Mouse (Mus musculus) hindlimb bud, embryonic 11.5 days (tissue): ENCODE results near the gene Pcyox1.
"Not testable (repeated sequence)": the region's sequence is repeated elsewhere in the genome, so short reads cannot be mapped to it uniquely, and the experiment has no call there.

ENCODE experiments used
- DNase-seq: peaks from one replicate; pipeline ENCODE4 v3.0.0-alpha.2; 2012; ENCODE audit warnings: low read depth, low spot score; ENCODE audit errors: extremely low spot score

Gene Pcyox1

GRCm38 (mm10) chr6:86398986-86399385 lies 2.0 kb upstream of the Pcyox1 start:
- no peak for DNase-seq

- DNase-seq: no peak
Observed at GRCm38 (mm10) chr6:86397257-86397980, 465 bp upstream of the Pcyox1 start.

GRCm38 (mm10) chr6:86395969-86396368 lies 985 bp downstream of the Pcyox1 start:
- no peak for DNase-seq

- no peak for DNase-seq
Observed at GRCm38 (mm10) chr6:86395021-86395420, 1.9 kb downstream of the Pcyox1 start.

GRCm38 (mm10) chr6:86394078-86394720 lies 2.8 kb downstream of the Pcyox1 start:
- DNase-seq: no peak

- DNase-seq: no peak
Observed at GRCm38 (mm10) chr6:86393187-86393586, 3.8 kb downstream of the Pcyox1 start.

- DNase-seq: no peak
Observed at GRCm38 (mm10) chr6:86391326-86391725, 5.6 kb downstream of the Pcyox1 start.

GRCm38 (mm10) chr6:86388461-86388860 lies 8.5 kb downstream of the Pcyox1 start:
- no peak for DNase-seq

- no peak for DNase-seq
Observed at GRCm38 (mm10) chr6:86387313-86387712, 9.6 kb downstream of the Pcyox1 start.

GRCm38 (mm10) chr6:86385362-86386104 lies 11.4 kb downstream of the Pcyox1 start:
- DNase-seq: no peak

- no peak for DNase-seq
Observed at GRCm38 (mm10) chr6:86384692-86385091, 12.3 kb downstream of the Pcyox1 start.

- no peak for DNase-seq
Observed at GRCm38 (mm10) chr6:86383370-86383769, 13.6 kb downstream of the Pcyox1 start.

- no peak for DNase-seq
Observed at GRCm38 (mm10) chr6:86382551-86382950, 14.4 kb downstream of the Pcyox1 start.

GRCm38 (mm10) chr6:86380112-86380511 lies 16.8 kb downstream of the Pcyox1 start:
- not testable (repeated sequence) for DNase-seq

- DNase-seq: no peak
Observed at GRCm38 (mm10) chr6:86378341-86378740, 18.6 kb downstream of the Pcyox1 start.

- no peak for DNase-seq
Observed at GRCm38 (mm10) chr6:86373556-86373955, 23.4 kb downstream of the Pcyox1 start.

GRCm38 (mm10) chr6:86371950-86372516 lies 24.9 kb downstream of the Pcyox1 start:
- DNase-seq: no peak

GRCm38 (mm10) chr6:86371340-86371911 lies 25.5 kb downstream of the Pcyox1 start:
- peak; percentile 94 for DNase-seq

- no peak for DNase-seq
Observed at GRCm38 (mm10) chr6:86370764-86371339, 26.1 kb downstream of the Pcyox1 start, which contains the start of gene Snrpg. Gene Snrpg (plus strand): TSS chr6:86371304.

GRCm38 (mm10) chr6:86370093-86370713 lies 26.8 kb downstream of the Pcyox1 start:
- no peak for DNase-seq
